Mouse (Mus musculus) heart, embryonic 11.5 days (tissue): ENCODE measurements around the gene Gm10322. TPM values are rescaled to one million over a fixed set of nuclear protein-coding genes. Genes with fewer than 3 reads are reported as not detected.

Experiments
- ATAC-seq: fragments of 200-750 bp; cut with Nextera tagmentation; replicated peaks from 2 replicates; pipeline ENCODE4 v1.8.0; 2017; ENCODE audit warnings: moderate library complexity; ENCODE audit not compliant: insufficient number of reproducible peaks, low FRiP score, low TSS enrichment
- H3K27ac ChIP-seq: fragments of 300-500 bp; sonication (generic); 2 replicates; pipeline ENCODE4 v1.5.1; 2014; ENCODE audit warnings: mild to moderate bottlenecking, low read depth, low read length
- H3K27me3 ChIP-seq: fragments of 300-500 bp; sonication (generic); 2 replicates; pipeline ENCODE4 v1.6.1; 2014; ENCODE audit warnings: mild to moderate bottlenecking, low read length, mixed read lengths; ENCODE audit not compliant: control insufficient read depth, insufficient read depth
- H3K36me3 ChIP-seq: fragments of 300-500 bp; sonication (generic); 2 replicates; pipeline ENCODE4 v1.6.1; 2014; ENCODE audit warnings: mild to moderate bottlenecking, low read length, moderate library complexity, mixed read lengths; ENCODE audit not compliant: control insufficient read depth, insufficient read depth
- H3K4me1 ChIP-seq: fragments of 300-500 bp; sonication (generic); 2 replicates; pipeline ENCODE4 v1.6.1; 2014; ENCODE audit warnings: low read length; ENCODE audit not compliant: control insufficient read depth, insufficient read depth
- H3K4me2 ChIP-seq: fragments of 300-500 bp; sonication (generic); 2 replicates; pipeline ENCODE4 v1.6.1; 2014; ENCODE audit warnings: mild to moderate bottlenecking, moderate library complexity
- H3K4me3 ChIP-seq: fragments of 300-500 bp; sonication (generic); 2 replicates; pipeline ENCODE4 v1.5.1; 2014; ENCODE audit warnings: low read depth, low read length
- H3K9ac ChIP-seq: fragments of 300-500 bp; sonication (generic); 2 replicates; pipeline ENCODE4 v1.6.1; 2014; ENCODE audit warnings: mild to moderate bottlenecking, low read depth, low read length, moderate library complexity
- H3K9me3 ChIP-seq: fragments of 300-500 bp; sonication (generic); replicated peaks from 2 replicates; pipeline ENCODE4 v1.6.1; 2016; ENCODE audit warnings: low read length; ENCODE audit not compliant: control insufficient read depth
- WGBS: fragments of 180-500 bp; shearing (Covaris S2); extraction: QIAGEN DNeasy Blood & Tissue Kit; methylation state at CpG from one replicate; pipeline ENCODE4 v1.1.7; 2014; ENCODE audit not compliant: insufficient replicate concordance; 5-methylcytosine and 5-hydroxymethylcytosine counted together
- polyA plus RNA-seq: library from polyadenylated mRNA; unstranded; fragments of >200 nt; fragmentation: Nextera tagmentation; extraction: Ambion mirVana; gene quantifications from 2 replicates; pipeline ENCODE4 v1.2.1, GENCODE M21; 2014

Gm10322 gene
- polyA plus RNA-seq, 1 experiment from 2014 or later: not detected

DNA sequence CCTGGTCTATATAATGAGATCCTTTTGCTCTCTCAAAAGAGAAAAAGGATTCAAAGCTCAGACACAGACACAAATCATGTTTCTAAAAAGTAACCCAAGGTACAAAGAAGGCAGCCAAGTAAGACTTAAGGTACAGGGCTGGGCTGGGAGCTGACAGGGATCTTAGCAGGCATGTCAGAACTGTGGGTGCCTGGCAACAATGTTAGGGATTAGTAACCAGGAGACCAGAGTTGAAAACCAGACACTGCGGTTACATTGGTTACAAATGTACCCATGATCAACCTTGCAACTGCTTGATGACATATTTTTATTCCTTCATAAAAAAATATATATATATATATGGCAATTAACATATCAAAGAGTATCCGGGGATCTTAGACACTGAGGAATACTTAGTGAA is 20.2 kb downstream of the Gm10322 start:
- Histone ChIP-seq H3K4me1 (no peaks in the 10 kb centered on the region), H3K27ac (no peak overlapping the region), H3K9me3 (0 out of 2 replicates have a peak, but pooled peaks cover 2% of the 10 kb centered on the region), H3K36me3 (no peaks in the 10 kb centered on the region), H3K27me3 (no peaks in the 10 kb centered on the region), H3K4me3 (no peak overlapping the region), H3K9ac (no peak overlapping the region), H3K4me2 (no peak overlapping the region)
- ATAC-seq: no peak
- WGBS: 88% methylated on average over 2 of the region's 2 CpGs

DNA sequence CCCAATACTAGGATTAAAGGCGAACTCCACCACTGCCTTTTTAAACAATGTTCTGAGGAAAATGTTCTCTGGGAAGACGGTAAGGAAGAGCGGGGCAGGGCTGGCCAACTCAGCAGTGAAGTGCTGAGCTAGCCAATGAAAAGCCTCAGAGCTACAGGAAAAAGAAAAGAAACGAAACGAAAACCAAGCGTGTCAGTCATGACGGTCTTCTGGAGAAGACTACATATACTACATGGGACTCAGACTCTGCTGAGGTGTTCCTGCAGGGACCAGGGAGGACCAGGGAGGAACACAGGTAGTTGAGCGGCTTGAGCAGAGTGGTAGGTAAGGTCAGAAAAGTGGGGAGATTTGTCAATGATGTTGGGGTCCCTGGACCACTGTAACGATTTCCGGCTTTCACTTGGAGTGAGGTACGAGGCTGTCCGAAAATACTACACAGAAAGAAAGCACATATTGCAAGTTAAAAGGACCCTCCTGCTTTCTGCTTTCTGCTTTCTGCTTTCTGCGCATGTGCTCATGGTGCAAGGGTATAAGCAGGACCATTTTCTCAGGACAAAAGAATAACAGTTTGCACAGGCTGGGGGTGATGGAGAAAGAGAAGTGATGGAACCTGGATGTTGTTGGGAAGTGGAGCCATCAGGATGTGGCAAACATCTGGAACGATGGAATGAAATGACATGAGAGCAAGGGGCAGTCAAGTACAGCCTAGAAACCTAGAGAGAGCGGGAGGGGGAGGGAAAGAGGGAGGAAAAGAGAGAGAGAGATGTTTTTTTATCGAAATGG is 21.1 kb downstream of the Gm10322 start:
- WGBS: 73% methylated on average over 16 of the region's 16 CpGs
- Histone ChIP-seq H3K4me3 (no peak overlapping the region), H3K4me2 (no peak overlapping the region)

DNA sequence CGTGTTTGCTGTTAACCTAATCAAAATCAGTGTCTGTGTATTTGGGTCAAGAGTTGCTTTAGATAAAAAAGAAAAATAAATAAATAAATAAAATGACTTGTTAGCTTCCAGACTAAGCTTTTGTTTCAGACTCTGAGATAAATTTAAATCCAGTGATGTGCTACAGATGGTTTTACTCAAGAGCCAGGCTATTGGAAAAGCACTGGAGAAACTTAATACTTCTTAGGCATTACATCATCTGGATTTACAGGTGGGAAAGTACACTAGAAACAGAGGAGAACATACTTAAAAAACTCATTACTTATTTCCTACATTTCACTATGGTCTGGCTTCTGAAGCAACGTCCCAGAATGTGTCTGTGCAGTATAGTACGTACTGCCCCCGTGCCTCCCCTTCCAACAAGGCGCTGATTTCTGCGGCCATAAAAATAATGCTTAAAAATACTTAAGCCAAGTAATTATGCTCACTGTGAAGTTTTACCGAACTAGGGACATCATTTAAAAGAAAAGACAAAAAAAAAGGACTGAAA is 21.8 kb downstream of the Gm10322 start:
- WGBS: 71% methylated on average over 7 of the region's 7 CpGs
- Histone ChIP-seq H3K9me3 (0 out of 2 replicates have a peak, but pooled peaks cover 2% of the 10 kb centered on the region), H3K4me2 (no peak overlapping the region), H3K36me3 (no peaks in the 10 kb centered on the region), H3K9ac (no peak overlapping the region), H3K27ac (no peak overlapping the region), H3K4me1 (no peaks in the 10 kb centered on the region), H3K27me3 (no peaks in the 10 kb centered on the region), H3K4me3 (no peak overlapping the region)
- no peak for ATAC-seq

More for the DNA sequence above, 21.1 kb downstream of the Gm10322 start:
- 0 out of 2 replicates have a peak, but pooled peaks cover 2% of the 10 kb centered on the region for H3K9me3 ChIP-seq
- H3K9ac ChIP-seq: no peak overlapping the region
- no peak for ATAC-seq
- no peaks in the 10 kb centered on the region for H3K27me3 ChIP-seq
- H3K27ac ChIP-seq: no peak overlapping the region
- no peaks in the 10 kb centered on the region for H3K4me1 ChIP-seq
- no peaks in the 10 kb centered on the region for H3K36me3 ChIP-seq

DNA sequence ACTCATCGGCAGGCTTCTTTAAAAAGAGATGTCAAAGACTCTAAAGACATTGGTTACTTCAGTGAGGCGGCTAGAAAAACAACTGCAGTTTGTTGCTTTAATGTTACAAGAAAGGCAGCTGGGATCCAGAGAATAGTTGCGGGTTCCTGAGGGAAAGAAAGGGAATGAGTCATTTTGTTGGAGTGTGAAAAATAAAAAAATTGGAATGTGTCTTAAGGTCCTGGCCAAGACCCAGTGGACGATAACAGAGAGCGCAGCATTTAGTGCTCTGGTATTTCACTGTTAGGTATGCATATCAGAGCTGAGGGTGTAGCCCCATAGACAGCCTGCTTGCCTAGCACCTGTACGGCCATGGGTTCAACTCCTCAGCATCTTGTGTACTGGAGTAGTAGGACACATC is 22.7 kb downstream of the Gm10322 start:
- Histone ChIP-seq H3K4me3 (no peak overlapping the region), H3K9me3 (0 out of 2 replicates have a peak, but pooled peaks cover 2% of the 10 kb centered on the region), H3K4me2 (no peak overlapping the region), H3K4me1 (no peaks in the 10 kb centered on the region), H3K36me3 (no peaks in the 10 kb centered on the region), H3K27ac (no peak overlapping the region), H3K9ac (no peak overlapping the region), H3K27me3 (no peaks in the 10 kb centered on the region)
- WGBS: 76% methylated on average over 6 of the region's 6 CpGs
- no peak for ATAC-seq

DNA sequence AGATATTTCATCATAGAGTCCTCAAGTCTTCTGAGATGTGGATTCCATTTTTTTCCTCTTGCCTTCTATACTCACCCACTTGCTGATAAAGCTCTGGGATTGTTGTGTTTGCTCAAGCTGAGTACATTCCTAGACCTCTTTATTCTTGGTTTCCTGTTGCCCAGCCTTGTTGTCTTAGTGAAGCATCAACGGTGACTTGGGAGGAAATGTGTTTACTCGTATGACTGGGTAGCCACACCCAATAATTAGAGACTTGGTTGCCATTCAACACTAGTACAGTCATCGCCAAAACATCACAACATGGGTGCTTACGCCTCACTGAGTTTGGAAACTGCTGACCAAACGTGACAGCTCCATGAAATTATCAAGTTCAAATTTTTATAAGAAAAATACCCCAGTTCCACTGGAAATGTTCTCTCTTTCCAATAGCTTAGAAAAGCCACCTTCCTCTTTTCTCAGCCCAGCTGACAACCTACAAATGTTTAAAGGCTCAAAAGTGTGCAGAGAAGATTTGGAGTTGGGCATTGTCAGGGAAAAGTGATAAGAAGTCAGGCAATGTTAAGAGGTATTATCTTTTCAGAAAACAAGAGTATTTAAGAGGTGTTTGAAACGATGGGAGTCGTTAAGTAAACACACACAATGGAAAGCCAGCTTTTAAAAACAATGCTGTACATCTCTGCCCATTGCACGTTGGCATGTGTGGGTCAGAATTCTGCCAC is 27.0 kb downstream of the Gm10322 start:
- Histone ChIP-seq H3K9ac (no peak overlapping the region), H3K4me1 (no peaks in the 10 kb centered on the region), H3K27me3 (no peaks in the 10 kb centered on the region), H3K9me3 (no peaks in the 10 kb centered on the region), H3K4me3 (no peak overlapping the region), H3K36me3 (no peaks in the 10 kb centered on the region), H3K27ac (no peak overlapping the region), H3K4me2 (no peak overlapping the region)
- WGBS: 57% methylated on average over 8 of the region's 8 CpGs
- no peak for ATAC-seq

DNA sequence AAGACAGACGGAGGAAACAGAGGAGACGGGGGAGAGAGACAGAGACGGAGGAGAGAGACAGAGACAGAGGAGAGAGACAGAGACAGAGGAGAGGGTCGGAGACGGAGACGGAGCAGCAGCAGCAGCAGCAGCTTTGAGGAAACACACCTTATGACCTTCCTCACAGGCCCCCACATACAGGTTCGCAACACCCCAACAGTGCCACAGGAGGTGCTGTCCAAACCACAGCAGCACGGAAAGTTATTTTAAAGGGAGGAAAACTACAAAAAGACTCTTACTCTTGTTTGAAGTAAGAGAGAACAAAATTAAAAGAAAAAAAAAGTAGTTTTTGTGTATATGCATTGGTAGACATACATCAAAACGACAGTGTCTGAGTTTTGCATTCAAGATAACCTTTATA is 27.8 kb downstream of the Gm10322 start:
- H3K27me3 ChIP-seq: no peaks in the 10 kb centered on the region
- H3K27ac ChIP-seq: no peak overlapping the region
- no peaks in the 10 kb centered on the region for H3K36me3 ChIP-seq
- 61% methylated on average over 9 of the region's 9 CpGs for WGBS
- H3K4me1 ChIP-seq: no peaks in the 10 kb centered on the region
- no peak for ATAC-seq
- no peaks in the 10 kb centered on the region for H3K9me3 ChIP-seq
- no peak overlapping the region for H3K4me3 ChIP-seq
- H3K9ac ChIP-seq: no peak overlapping the region
- no peak overlapping the region for H3K4me2 ChIP-seq

DNA sequence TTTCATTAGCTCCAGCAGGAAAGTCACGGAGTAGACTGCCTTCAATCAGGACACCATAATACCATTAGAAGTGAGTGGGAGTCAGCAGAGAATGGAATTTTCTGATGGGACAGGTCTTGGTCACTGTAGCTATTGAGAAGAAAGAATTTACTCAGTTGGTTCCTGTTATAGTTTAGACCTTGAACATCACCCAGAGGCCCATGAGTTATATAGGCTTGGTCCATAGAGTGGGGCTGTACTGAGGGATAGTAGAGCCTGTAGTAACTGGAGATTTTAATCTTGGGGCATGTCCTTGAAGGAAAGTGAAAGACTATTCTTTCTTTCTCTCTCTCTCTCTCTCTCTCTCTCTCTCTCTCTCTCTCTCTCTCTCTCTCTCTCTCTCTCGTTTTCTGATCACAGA is 28.8 kb downstream of the Gm10322 start:
- 80% methylated on average over 2 of the region's 2 CpGs for WGBS
- Histone ChIP-seq H3K4me3 (no peak overlapping the region), H3K9ac (no peak overlapping the region), H3K27me3 (no peaks in the 10 kb centered on the region), H3K4me2 (no peak overlapping the region), H3K36me3 (no peaks in the 10 kb centered on the region), H3K4me1 (no peaks in the 10 kb centered on the region), H3K27ac (no peak overlapping the region), H3K9me3 (no peaks in the 10 kb centered on the region)
- no peak for ATAC-seq

DNA sequence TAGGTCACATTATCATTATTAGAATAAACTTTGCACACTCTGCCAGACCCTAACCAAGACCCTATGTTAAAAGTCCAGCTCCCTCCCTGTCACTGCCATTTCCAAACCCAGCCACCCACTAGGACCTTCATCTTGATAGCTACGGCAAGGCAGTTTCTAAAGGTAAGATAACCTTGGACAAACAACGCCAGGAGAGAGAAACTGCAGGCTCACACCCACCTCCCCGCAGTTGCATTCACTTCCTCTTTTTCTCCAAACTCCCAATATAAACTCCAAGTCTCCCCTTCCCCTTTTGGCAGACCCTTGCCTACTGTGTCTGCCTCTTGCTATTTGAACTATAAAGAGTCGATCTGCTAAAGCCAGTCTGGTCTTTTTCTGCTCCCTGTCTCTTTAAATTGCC is 29.3 kb downstream of the Gm10322 start:
- 37% methylated on average over 4 of the region's 4 CpGs for WGBS
- no peaks in the 10 kb centered on the region for H3K36me3 ChIP-seq
- H3K9ac ChIP-seq: no peak overlapping the region
- no peaks in the 10 kb centered on the region for H3K4me1 ChIP-seq
- no peak overlapping the region for H3K4me3 ChIP-seq
- no peaks in the 10 kb centered on the region for H3K27me3 ChIP-seq
- H3K9me3 ChIP-seq: no peaks in the 10 kb centered on the region
- no peak overlapping the region for H3K27ac ChIP-seq
- no peak for ATAC-seq
- no peak overlapping the region for H3K4me2 ChIP-seq
